Mouse (Mus musculus) embryonic facial prominence, embryonic 12.5 days (tissue): ENCODE measurements around the gene Tdrd6. TPM values are rescaled to one million over a fixed set of nuclear protein-coding genes. Genes with fewer than 3 reads are reported as not detected.

ENCODE experiments used
- ATAC-seq: fragments of 200-750 bp; cut with Nextera tagmentation; 2 replicates; pipeline ENCODE4 v1.8.0; 2017; ENCODE audit not compliant: insufficient number of reproducible peaks, insufficient read depth, low FRiP score, low TSS enrichment
- H3K27ac ChIP-seq: fragments of 300-500 bp; sonication (generic); 2 replicates; pipeline ENCODE4 v1.5.1; 2016; ENCODE audit warnings: mild to moderate bottlenecking
- H3K27me3 ChIP-seq: fragments of 300-500 bp; sonication (generic); 2 replicates; pipeline ENCODE4 v1.6.1; 2016; ENCODE audit warnings: mild to moderate bottlenecking, moderate library complexity
- H3K36me3 ChIP-seq: fragments of 300-500 bp; sonication (generic); 2 replicates; pipeline ENCODE4 v1.6.1; 2016; ENCODE audit warnings: mild to moderate bottlenecking
- H3K4me1 ChIP-seq: fragments of 300-500 bp; sonication (generic); 2 replicates; pipeline ENCODE4 v1.6.1; 2016
- H3K4me2 ChIP-seq: fragments of 300-500 bp; sonication (generic); replicated peaks from 2 replicates; pipeline ENCODE4 v1.6.1; 2016; ENCODE audit warnings: mild to moderate bottlenecking, moderate library complexity
- H3K4me3 ChIP-seq: fragments of 300-500 bp; sonication (generic); 2 replicates; pipeline ENCODE4 v1.5.1; 2016; ENCODE audit warnings: mild to moderate bottlenecking
- H3K9ac ChIP-seq: fragments of 300-500 bp; sonication (generic); 2 replicates; pipeline ENCODE4 v1.6.1; 2016; ENCODE audit warnings: mild to moderate bottlenecking, moderate library complexity
- H3K9me3 ChIP-seq: fragments of 300-500 bp; sonication (generic); 2 replicates; pipeline ENCODE4 v1.6.1; 2016; ENCODE audit warnings: mild to moderate bottlenecking, moderate library complexity
- WGBS: fragments of 180-500 bp; shearing (Covaris S2); methylation state at CpG from one replicate; pipeline ENCODE4 v1.1.7; 2016; 5-methylcytosine and 5-hydroxymethylcytosine counted together
- polyA plus RNA-seq: library from polyadenylated mRNA; unstranded; fragments of >200 nt; fragmentation: Nextera tagmentation; extraction: Ambion mirVana; gene quantifications from 2 replicates; pipeline ENCODE4 v1.2.1, GENCODE M21; 2016

Tdrd6 gene
- polyA plus RNA-seq, 1 experiment from 2014 or later, result 0.17 TPM

GRCm38 (mm10) chr17:43567992-43568888, 61.9 kb downstream of the Tdrd6 start, which contains the start of gene Pla2g7:
Gene Pla2g7, plus strand, starts transcription at chr17:43568098.
- Histone ChIP-seq H3K27ac (no peak within 1 kb of the TSS; the same call in 1 of the 2 replicates), H3K4me2 (peak within 1 kb of the TSS; percentile 79), H3K36me3 (no peaks in the 10 kb centered on the region), H3K4me3 (peak within 1 kb of the TSS; percentile 46), H3K9ac (peak within 1 kb of the TSS; percentile 48), H3K4me1 (peaks cover 7% of the 10 kb centered on the region; the same call in 1 of the 2 replicates), H3K27me3 (no peaks in the 10 kb centered on the region), H3K9me3 (no peaks in the 10 kb centered on the region)
- WGBS, result under 1% methylated on average over 34 of the region's 34 CpGs
- peak; percentile 89 for ATAC-seq

DNA sequence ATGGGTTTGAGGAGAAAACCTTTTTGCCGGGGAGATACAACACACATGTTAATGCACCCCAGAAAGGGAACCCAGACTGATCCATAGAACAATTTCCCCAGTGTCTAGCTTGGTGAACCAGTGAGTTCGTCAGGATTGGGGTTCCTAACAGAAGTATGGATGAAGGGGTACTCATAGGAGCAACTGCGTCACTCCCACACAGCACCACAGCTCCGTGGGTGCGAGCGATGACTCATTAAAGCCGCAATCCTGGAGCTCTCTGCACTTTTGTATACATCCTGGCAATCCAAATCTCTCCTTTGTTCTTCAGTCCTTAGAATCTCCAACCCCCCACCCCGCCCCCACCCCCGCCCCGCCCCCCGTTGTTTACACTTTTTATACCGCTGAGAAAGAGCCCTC, 62.5 kb downstream of the Tdrd6 start:
- no peaks in the 10 kb centered on the region for H3K36me3 ChIP-seq

More for the DNA sequence above, 62.5 kb downstream of the Tdrd6 start:
- peak; percentile 61; the same call in 1 of the 2 replicates for ATAC-seq
- peak overlapping the region; percentile 48; the same call in 1 of the 2 replicates for H3K9ac ChIP-seq
- no peak overlapping the region for H3K27ac ChIP-seq
- 11% methylated on average over 12 of the region's 12 CpGs for WGBS
- peak overlapping the region; percentile 79 for H3K4me2 ChIP-seq
- H3K27me3 ChIP-seq, result no peaks in the 10 kb centered on the region
- H3K9me3 ChIP-seq, result no peaks in the 10 kb centered on the region
- peak overlapping the region; percentile 46 for H3K4me3 ChIP-seq
- H3K4me1 ChIP-seq, result peaks cover 7% of the 10 kb centered on the region; the same call in 1 of the 2 replicates

Other genes with a start within 250 kb of the Tdrd6 start
- gene Mep1a, start 127.5 kb downstream of the Tdrd6 start, polyA plus RNA-seq, result 0.10 TPM in 1 of 2 replicates, not detected in the other
- gene Ankrd66, start 86.7 kb downstream of the Tdrd6 start, polyA plus RNA-seq, result not detected in 2 replicates
- gene Pla2g7, start 62.2 kb downstream of the Tdrd6 start, polyA plus RNA-seq, result 7.3 and 8.5 TPM in 2 replicates
- 56.7 and 66.0 TPM in 2 replicates for gene Slc25a27, start 36.9 kb upstream of the Tdrd6 start, polyA plus RNA-seq
- gene Cyp39a1, start 37.1 kb upstream of the Tdrd6 start, polyA plus RNA-seq, result 29.1 and 31.3 TPM in 2 replicates
- 4.1 and 5.3 TPM in 2 replicates for gene Rcan2, start 171.1 kb upstream of the Tdrd6 start, polyA plus RNA-seq